Mouse (Mus musculus): ENCODE measurements around the gene Ebi3. TPM values are rescaled to one million over a fixed set of nuclear protein-coding genes. Genes with fewer than 3 reads are reported as not detected.
A peak's percentile ranks its signal among the peaks of the same experiment; 100 is the strongest.
"Not testable (repeated sequence)": the region's sequence is repeated elsewhere in the genome, so short reads cannot be mapped to it uniquely, and the experiment has no call there.

Gene Ebi3
- polyA plus RNA-seq (2017; shearing (Covaris generic)), result 10 to 100 TPM; 52.7 to 95.2 TPM

DNA sequence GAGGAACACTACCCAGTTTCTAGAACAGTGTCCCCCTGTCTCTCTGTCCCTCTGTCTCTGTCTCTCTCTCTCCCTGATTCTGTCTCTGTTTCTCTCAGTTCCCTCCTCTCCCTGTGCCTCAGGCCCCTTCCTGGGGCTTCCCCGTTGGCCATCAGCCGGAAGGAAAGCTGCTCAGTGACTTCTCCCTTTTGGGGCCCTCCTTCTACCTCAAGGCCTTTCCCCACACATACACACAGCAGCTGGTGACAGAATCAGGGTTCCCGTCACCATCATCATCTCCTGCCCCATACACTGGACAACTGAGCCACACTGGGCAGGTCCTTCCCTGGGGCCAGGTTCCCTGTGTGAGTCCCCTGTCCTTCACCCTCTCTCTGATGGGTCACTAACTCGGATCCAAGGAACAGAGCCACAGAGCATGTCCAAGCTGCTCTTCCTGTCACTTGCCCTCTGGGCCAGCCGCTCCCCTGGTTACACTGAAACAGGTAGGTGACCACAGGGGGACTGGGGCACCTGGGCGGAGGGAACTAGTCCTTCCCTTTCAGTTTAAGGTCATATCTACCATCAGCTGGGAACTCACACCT, at the start of gene Ebi3:
Ebi3 (plus strand) TSS at position 194 of the 581 bp plus-strand sequence.
- ATAC-seq, result peak; percentile 65

DNA sequence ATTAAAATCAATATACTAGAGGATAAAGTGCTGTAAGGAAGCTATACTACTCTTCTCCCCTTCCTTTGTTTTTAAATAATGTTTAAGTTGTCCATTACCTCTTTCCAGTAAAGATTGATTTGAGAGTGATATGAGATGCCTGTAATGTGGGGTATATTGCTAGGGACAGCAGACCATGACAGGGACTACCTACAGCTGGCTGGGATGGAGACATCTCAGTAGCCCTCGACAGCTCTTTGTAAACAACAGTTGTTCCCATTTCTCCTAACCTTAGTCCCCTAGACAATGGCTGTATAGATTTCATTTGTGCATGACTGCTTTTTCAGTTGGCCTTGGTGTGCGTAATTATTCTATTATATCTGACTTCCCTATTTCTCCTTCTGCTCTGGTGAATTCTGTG, 49.4 kb upstream of the Ebi3 start:
- no peak for ATAC-seq

GRCm38 (mm10) chr17:55903687-55904086, 48.8 kb upstream of the Ebi3 start:
- ATAC-seq, result no peak

GRCm38 (mm10) chr17:55904131-55904530, 48.3 kb upstream of the Ebi3 start:
- no peak for ATAC-seq

DNA sequence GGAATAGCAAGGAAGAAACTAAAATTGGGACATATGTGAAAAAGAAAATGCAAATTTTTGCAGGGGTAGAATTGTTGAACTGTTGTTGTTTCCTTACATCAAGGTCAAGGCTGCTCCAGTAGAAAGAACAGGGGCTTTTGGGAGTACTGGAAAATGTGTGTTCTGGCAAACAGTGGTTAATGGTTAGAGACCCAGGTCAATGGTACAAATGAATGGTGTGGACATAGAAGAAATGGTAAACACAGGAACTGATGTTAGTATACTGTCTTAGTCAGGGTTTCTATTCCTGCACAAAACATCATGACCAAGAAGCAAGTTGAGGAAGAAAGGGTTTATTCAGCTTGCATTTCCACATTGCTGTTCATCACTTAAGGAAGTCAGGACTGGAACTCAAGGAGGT, 45.8 kb upstream of the Ebi3 start:
- no peak for ATAC-seq

- peak; percentile 83 for ATAC-seq
Measured at GRCm38 (mm10) chr17:55931553-55932502, 20.6 kb upstream of the Ebi3 start.

DNA sequence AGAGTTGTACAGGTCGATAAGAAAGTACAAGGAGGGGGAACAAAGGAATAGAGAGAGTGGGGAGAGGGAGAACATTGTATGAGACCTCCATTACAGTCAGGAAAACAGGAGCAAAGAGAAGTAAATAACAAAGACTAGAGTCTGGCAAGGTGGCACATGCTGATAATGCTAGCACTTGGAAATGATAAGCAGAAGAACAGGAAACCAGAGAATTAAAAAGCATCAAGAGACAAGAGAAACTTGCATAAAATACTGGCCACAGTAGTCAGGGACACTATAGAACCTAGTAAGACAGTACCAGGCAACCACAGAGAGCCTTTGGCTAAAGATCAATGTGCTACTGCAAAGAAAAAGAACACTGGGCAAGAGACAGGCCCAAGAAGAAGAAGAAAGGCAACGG, 19.8 kb upstream of the Ebi3 start:
- ATAC-seq, result no peak

DNA sequence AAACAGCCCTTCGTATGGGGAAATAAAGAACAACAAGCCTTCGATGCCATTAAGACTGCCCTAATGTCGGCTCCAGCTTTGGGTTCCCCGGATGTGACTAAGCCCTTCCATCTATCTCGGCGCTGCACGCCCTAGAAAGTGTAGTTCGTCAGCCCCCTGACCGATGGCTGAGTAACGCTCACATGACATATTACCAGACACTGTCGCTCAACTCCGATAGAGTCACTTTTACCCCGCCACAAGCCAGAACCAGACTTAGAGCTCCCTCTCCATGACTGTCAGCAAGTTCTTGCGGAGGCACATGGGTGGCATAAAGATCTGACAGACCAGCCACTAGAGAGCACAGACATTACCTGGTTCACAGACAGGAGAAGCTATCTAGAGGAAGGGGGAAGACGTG, 19.2 kb upstream of the Ebi3 start:
- no peak for ATAC-seq

DNA sequence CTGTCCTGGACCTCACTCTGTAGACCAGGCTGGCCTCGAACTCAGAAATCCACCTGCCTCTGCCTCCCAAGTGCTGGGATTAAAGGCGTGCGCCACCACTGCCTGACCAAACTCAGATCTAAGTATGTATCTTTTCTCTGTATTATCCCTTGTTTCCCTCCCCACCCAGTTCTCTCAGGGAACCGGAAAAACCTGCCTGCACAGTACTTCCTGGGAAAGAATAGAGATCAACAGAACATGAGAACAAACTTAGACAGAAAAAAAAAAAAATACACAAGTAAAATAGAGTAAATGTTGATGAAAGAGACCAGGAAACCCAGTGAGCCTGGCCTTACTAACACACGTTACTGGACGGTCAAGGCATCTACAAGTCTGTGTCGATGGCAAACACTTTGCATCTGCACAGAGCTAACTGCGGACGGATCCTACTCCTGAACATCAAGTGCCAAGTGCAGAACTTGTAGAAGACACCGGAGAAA, 8.0 kb upstream of the Ebi3 start:
- ATAC-seq, result not testable (repeated sequence)

DNA sequence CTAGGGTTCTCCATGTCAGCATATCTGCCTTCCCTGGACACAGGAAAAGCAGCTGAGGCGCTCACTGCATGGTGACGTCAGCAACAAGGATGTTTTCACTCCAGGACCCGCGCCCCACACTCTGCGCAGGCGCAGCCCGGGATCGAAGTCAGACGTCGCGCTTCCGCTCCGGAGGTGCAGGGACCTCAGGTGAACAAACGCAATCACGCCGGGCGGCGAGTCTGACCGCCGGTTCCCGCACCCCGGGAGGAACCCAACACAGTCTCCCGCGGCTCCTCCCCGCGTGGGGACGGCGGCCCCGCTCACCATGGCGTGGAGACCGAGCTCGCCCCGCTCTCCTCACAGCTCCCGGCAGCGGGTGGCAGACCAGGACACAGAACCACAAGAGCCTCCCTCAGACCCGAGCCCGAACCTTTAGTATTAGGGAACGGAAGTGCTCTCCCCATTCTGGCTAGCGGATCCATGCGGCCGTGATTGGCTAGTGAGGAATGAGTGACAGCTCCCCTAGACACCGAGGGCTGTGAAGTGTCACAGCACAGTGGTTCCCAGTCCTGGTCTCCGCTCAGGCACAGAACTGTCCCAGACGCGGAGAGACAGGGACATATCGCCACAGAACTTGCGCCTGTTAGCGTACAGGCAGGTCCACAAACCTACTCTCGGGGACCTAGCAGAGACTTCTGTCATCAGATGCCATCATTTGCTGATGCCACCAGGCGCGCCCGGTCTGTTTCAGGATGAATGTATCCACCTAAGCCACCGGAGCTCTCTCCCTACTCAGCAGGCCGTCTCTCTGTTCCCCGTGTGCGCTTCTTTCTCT, 7.4 kb upstream of the Ebi3 start:
- ATAC-seq, result peak; percentile 94

DNA sequence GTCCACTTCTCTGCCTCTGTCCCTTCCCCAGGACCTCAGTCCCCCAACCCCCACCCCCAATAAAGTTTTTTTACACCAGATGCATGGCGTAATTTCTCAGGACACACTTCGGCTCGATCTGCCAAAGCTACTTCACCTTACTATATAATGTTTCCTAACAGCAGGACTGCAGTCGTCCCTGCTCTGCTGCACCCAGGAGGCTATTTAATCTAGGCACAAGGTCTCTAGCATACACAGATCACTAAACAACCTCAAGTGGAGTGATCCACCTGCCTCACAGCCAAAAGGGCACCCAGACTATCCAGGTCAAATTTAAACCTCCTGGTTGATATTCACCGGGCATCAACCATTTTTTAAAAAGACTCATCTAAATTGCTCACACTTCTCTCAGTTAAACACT, 6.7 kb upstream of the Ebi3 start:
- no peak for ATAC-seq

- no peak for ATAC-seq
Measured at GRCm38 (mm10) chr17:55948647-55949046, 3.8 kb upstream of the Ebi3 start.

DNA sequence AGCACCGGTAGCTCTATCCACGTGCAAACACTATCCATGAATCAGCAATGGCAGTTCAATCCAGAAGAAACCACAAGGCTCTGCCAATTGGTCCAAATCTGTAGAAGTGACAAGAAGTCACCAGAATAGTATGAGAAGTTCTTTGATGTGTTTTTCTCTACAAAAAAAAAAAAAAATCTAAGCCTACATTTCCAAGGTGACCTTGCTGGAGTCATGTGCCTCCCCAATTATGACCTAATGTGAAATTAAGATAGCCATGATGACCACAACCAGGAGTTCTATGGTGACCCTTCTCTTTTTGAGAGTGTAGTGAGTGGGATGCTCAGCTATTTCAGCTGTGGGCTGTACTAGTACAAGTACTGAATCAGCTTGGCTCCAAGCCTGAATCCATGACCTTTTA, 3.0 kb upstream of the Ebi3 start, which contains the start of gene Zfp119b:
Zfp119b (minus strand) TSS at position 101 of the 400 bp plus-strand sequence.
- ATAC-seq, result no peak

DNA sequence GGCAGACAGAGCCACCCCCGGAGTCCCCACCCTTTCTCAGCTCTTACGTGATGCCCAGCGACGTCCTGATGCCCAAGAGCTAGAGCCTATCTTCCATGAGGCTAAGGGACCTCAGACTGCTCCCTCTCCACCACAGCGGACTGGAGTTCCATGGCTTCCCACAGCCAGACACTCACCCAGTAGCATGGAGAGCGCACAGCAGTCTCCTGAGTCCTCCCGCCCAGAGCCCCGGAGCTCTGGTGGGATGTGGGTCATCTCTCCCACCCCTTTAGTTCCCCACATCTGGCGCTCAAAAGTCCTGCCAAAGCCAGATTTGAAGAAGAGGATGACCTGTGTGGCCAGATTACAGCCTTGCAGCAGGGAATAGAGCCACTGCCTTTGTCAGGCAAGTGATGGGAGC, 1.8 kb upstream of the Ebi3 start:
- no peak for ATAC-seq

DNA sequence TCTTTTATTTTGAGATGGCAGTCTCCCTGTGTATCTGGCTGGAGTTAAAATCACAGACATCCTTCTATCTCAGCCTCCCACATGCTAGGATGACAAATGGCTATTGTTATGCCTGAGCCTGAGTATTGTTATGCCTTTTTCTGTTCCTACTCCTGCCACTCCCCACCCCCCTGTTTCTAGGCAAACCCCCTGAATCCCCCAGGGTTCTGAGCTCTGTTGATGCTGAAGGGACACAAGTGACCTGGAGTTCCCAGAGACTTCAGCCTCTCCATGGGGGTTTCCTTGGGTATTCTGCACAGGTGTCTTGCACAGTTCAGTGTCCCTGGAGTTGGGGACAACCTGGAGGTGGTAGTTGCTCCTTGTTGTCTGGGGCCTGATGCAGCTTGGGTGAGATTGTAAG, 399 bp upstream of the Ebi3 start:
- no peak for ATAC-seq

DNA sequence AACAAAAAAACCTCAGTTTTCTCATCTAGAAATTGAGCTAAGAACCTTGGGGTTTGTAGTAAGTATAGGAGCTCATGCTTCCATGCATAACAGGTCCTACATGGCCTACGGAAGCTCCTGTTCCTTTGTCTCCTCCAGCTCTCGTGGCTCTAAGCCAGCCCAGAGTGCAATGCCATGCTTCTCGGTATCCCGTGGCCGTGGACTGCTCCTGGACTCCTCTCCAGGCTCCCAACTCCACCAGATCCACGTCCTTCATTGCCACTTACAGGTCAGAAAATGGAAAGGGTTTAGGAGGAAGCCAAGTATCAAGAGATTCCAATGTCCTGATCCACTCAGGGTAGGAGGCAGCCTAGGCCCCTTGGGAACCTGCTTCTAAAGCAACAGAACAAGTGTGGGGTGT, 1.3 kb downstream of the Ebi3 start:
- ATAC-seq, result no peak

- ATAC-seq, result no peak
Measured at GRCm38 (mm10) chr17:55954229-55954628, 1.8 kb downstream of the Ebi3 start.

GRCm38 (mm10) chr17:55956129-55956528, 3.7 kb downstream of the Ebi3 start:
- ATAC-seq, result no peak

DNA sequence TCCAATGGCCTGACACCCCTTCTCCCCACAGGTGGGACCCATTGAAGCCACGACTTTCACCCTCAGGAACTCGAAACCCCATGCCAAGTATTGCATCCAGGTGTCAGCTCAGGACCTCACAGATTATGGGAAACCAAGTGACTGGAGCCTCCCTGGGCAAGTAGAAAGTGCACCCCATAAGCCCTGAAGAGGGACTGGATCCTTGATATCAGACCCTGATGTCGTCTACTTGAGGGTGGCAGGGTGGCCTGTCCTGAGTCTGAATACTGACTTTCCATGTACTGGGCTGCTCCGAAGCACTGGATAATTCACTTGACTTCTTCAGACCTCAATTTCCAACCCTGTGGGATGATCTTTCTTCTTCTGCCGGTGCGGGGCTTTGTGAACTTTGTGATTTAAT, 4.2 kb downstream of the Ebi3 start:
- ATAC-seq, result no peak

DNA sequence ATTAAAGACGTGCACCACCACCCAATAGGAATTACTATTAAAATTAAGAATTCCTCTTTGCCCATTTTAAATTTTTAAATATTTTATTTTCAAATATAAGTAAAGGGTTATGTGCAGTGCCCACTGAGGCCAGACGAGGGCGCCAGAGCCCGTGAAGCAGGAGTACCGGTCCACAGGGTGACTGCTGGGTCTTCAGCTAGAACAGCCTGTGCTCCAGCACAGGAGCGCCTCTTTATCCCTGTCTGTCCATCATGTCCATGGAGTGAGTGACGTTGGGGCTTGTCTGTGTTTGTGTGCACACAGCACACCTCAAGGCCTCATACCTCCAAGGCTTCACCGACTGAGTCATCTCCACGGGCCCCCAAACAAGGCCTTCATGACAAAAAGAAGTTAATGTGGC, 4.7 kb downstream of the Ebi3 start:
- no peak for ATAC-seq

GRCm38 (mm10) chr17:55957726-55958583, 5.5 kb downstream of the Ebi3 start:
- ATAC-seq, result no peak

DNA sequence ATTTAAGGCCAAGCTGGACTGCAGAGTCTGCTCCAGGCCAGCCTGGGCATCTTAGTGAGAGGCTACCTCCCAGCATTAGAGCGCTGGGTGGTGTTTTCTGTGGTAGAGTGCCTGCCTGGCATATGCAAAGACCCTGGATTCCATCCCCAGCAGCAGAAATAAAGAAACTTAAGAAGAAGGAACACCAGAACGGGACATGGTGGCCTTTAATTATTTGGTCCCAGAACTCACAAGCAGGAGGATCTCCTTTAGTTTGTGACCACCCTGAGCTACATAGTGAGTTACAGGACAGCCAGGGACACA, 6.1 kb downstream of the Ebi3 start:
- no peak for ATAC-seq
